Mouse (Mus musculus) heart, embryonic 12.5 days (tissue): ENCODE results near the gene Terf2. TPM values are rescaled to one million over a fixed set of nuclear protein-coding genes. Genes with fewer than 3 reads are reported as not detected.
A peak's percentile ranks its signal among the peaks of the same experiment; 100 is the strongest.
"Not testable (repeated sequence)": the region's sequence is repeated elsewhere in the genome, so short reads cannot be mapped to it uniquely, and the experiment has no call there.

Experiments used
- ATAC-seq: fragments of 200-750 bp; cut with Nextera tagmentation; 2 replicates; pipeline ENCODE4 v1.8.0; 2017; ENCODE audit warnings: moderate TSS enrichment, moderate library complexity; ENCODE audit not compliant: insufficient number of reproducible peaks, low FRiP score
- H3K27ac ChIP-seq: fragments of 300-500 bp; sonication (generic); 2 replicates; pipeline ENCODE4 v1.5.1; 2016; ENCODE audit warnings: mild to moderate bottlenecking, moderate library complexity; ENCODE audit not compliant: poor library complexity, severe bottlenecking
- H3K27me3 ChIP-seq: fragments of 300-500 bp; sonication (generic); replicated peaks from 2 replicates; pipeline ENCODE4 v1.6.1; 2016; ENCODE audit warnings: mild to moderate bottlenecking, moderate library complexity
- H3K36me3 ChIP-seq: fragments of 300-500 bp; sonication (generic); 2 replicates; pipeline ENCODE4 v1.6.1; 2016; ENCODE audit warnings: mild to moderate bottlenecking, moderate library complexity
- H3K4me1 ChIP-seq: fragments of 300-500 bp; sonication (generic); replicated peaks from 2 replicates; pipeline ENCODE4 v1.6.1; 2016; ENCODE audit warnings: mild to moderate bottlenecking
- H3K4me2 ChIP-seq: fragments of 300-500 bp; sonication (generic); 2 replicates; pipeline ENCODE4 v1.6.1; 2016; ENCODE audit warnings: mild to moderate bottlenecking, moderate library complexity
- H3K4me3 ChIP-seq: fragments of 300-500 bp; sonication (generic); 2 replicates; pipeline ENCODE4 v1.5.1; 2016; ENCODE audit warnings: mild to moderate bottlenecking
- H3K9ac ChIP-seq: fragments of 300-500 bp; sonication (generic); 2 replicates; pipeline ENCODE4 v1.6.1; 2016; ENCODE audit warnings: mild to moderate bottlenecking, moderate library complexity
- H3K9me3 ChIP-seq: fragments of 300-500 bp; sonication (generic); replicated peaks from 2 replicates; pipeline ENCODE4 v1.6.1; 2016; ENCODE audit warnings: mild to moderate bottlenecking, moderate library complexity
- WGBS: fragments of 180-500 bp; shearing (Covaris S2); methylation state at CpG from one replicate; pipeline ENCODE4 v1.1.7; 2016; 5-methylcytosine and 5-hydroxymethylcytosine counted together
- polyA plus RNA-seq: library from polyadenylated mRNA; unstranded; fragments of >200 nt; fragmentation: Nextera tagmentation; extraction: Ambion mirVana; gene quantifications from 2 replicates; pipeline ENCODE4 v1.2.1, GENCODE M21; 2016

Gene Terf2
- polyA plus RNA-seq, 1 experiment from 2014 or later = 12.0 TPM

DNA sequence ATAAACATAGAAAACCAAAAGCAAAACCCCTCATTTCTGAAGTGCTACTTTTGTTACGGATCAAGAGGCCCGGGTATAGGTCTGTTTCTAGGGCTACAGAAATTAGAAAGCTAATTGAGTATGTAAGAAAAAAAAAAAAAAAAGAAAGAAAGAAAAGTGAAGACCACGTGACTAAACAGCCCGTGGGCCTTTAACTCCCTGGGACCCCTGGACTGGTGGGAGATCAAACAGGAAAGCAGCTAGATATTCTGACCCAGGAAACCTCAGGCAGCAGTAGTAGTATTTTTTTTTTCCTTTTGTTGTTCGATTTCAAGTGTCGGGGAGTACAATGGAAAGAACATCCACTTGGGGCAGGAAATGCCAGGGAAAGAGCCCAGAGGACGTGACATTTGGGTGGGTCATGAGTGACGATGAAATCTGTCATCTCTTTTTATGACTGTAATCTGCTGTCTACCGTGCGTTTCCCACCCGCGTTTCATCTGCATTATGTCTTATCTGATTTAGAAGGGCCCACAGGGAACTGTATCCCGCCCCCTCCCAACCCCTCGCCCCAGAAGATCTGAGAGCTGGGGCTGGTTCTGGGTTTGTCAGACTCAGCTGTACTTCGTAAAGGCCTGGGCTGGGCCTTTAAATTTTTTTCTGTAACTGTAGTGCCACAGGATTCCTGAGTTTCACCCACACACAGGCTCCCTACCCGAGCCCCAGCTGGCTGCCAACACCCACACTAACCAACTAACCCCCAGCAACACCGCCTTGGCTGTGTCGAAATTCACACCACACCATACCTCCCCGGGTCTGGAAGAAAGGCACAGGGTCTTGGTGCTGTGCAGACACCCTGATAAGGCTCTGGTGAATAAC, 18.0 kb upstream of the Terf2 start:
- peak overlapping the region; percentile 36; the same call in 1 of the 2 replicates for H3K27ac ChIP-seq
- no peaks in the 10 kb centered on the region for H3K36me3 ChIP-seq
- WGBS = 40% methylated on average over 19 of the region's 19 CpGs
- peak overlapping the region; percentile 13; the same call in 1 of the 2 replicates for H3K9ac ChIP-seq
- H3K4me3 ChIP-seq = peak overlapping the region; percentile 10; the same call in 1 of the 2 replicates
- ATAC-seq = peak; percentile 33; the same call in 1 of the 2 replicates
- H3K4me2 ChIP-seq = peak overlapping the region; percentile 50
- no peaks in the 10 kb centered on the region for H3K27me3 ChIP-seq
- H3K4me1 ChIP-seq = peaks cover 20% of the 10 kb centered on the region
- no peaks in the 10 kb centered on the region for H3K9me3 ChIP-seq

DNA sequence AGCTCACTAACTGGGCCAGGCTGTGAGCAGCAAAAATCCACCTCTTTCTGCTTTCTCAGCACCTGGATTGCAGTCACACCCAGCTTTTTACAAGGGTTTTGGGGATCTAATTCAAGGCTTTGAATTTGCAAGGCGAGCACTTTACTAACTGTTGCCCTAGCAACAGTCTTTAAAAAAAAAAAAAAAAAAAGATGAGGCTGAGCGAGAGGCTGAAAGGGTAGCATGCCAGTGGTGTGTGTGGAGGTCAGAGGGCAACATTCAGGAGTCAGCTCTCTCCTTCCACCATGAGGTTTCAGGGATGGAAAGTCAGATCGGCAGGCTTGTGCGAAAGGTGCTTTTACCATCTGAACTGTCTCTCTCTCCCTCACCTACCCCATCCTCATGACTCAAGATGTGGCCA, 16.9 kb upstream of the Terf2 start:
- H3K36me3 ChIP-seq = no peaks in the 10 kb centered on the region
- no peak overlapping the region for H3K27ac ChIP-seq
- peaks cover 11% of the 10 kb centered on the region for H3K4me1 ChIP-seq
- no peak overlapping the region for H3K9ac ChIP-seq
- ATAC-seq = no peak
- H3K27me3 ChIP-seq = no peaks in the 10 kb centered on the region
- H3K4me2 ChIP-seq = no peak overlapping the region
- no peaks in the 10 kb centered on the region for H3K9me3 ChIP-seq
- WGBS = 76% methylated on average over 4 of the region's 4 CpGs
- no peak overlapping the region for H3K4me3 ChIP-seq

DNA sequence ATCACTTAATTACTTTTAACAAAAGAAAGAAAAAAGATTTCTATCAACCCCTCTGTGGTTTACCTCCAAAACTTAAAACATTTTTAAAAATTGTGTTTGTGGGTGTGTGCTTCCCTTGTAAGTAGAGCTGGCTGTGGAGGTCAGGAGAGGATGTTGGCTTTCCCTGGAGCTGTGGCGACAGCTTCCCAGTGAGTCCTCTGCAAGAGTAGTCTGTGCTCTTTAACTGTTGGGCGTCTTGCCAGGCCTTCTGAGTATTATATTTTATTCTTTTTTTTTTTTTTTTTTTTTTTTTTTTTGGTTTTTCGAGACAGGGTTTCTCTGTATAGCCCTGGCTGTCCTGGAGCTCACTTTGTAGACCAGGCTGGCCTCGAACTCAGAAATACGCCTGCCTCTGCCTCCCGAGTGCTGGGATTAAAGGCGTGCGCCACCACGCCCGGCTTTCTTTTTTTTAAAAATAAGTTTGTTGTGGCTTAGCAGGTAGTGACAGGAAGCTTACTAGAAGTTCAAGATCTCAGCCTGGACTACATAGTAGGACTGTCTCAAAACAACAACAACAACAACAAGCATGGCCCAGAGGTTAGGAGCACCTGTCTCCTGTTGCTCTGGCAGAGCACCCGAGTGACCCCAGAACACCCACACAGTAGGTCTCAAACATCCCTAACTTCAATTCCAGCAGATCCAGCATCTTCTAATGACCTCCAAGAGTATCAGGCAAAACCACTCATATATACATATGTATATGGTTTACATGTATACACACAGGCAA, 15.2 kb upstream of the Terf2 start:
- 85% methylated on average over 10 of the region's 11 CpGs for WGBS
- ATAC-seq = no peak
- Histone ChIP-seq H3K4me1 (peaks cover 11% of the 10 kb centered on the region), H3K36me3 (no peaks in the 10 kb centered on the region), H3K4me2 (no peak overlapping the region), H3K9me3 (no peaks in the 10 kb centered on the region), H3K27ac (no peak overlapping the region), H3K4me3 (no peak overlapping the region), H3K27me3 (no peaks in the 10 kb centered on the region), H3K9ac (no peak overlapping the region)

DNA sequence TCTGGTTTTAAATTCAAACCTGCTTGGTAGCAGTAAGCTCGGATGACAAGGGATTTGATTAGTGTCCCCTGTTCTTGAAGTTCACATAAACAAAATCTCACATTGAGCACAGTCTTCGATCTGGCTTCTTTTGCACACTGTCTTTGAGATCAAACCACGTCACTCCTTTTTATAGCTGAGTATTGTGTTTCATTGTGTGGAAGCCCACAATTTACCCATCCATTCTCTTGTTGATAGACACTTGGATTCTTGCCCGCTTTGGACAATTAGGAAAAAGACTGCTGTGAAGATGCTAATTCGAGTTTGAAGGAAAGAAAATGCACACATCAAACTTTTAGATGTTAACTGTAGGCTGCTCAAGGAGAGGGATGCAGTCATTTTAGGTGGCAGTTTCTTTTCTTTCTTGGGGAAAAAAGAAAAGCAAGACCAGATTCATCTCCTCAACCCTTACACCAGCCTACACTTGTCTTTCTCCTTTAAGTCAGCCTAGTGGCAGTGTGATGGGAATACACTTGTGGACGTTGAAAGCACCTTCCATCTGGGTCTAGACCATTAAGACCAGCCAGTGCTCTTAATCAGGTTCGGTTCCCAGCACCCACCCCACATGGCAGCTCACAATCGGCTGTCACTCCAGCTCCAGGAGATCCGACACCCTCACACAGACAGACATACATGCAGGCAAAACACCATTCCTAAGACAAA, 14.4 kb upstream of the Terf2 start:
- Histone ChIP-seq H3K4me2 (no peak overlapping the region), H3K36me3 (no peaks in the 10 kb centered on the region), H3K27ac (no peak overlapping the region), H3K9ac (no peak overlapping the region), H3K4me1 (peaks cover 11% of the 10 kb centered on the region), H3K4me3 (no peak overlapping the region), H3K27me3 (no peaks in the 10 kb centered on the region), H3K9me3 (no peaks in the 10 kb centered on the region)
- ATAC-seq = no peak
- 76% methylated on average over 9 of the region's 9 CpGs for WGBS

DNA sequence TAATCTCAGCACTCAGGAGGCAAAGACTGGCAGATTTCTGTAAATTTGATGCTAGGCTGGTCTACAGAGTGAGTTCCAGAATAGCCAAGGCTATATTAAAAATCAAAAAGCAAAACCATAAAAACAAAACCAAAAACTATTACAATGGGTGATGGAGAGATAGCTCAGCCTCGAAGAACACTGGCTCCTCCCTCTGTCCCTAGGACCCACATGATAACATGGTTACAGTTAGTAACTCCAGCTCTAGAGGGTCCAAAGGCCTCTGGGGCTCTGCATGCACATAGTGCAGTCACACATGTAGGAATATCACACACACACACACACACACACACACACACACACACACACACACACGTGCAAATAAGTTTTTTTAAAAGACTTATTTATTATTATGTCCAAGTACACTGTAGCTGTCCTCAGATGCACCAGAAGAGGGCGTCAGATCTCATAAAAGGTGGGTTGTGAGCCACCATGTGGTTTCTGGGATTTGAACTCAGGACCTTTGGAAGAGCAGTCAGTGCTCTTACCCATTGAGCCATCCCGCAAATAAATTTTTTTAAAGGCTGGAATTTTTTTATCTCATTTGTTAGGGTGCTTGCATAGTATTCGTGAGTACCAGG, 13.6 kb upstream of the Terf2 start:
- WGBS = 66% methylated on average over 5 of the region's 5 CpGs
- Histone ChIP-seq H3K4me3 (no peak overlapping the region), H3K4me1 (peaks cover 7% of the 10 kb centered on the region), H3K9me3 (no peaks in the 10 kb centered on the region), H3K4me2 (no peak overlapping the region), H3K27ac (no peak overlapping the region), H3K27me3 (no peaks in the 10 kb centered on the region), H3K9ac (no peak overlapping the region), H3K36me3 (no peaks in the 10 kb centered on the region)
- ATAC-seq = no peak

DNA sequence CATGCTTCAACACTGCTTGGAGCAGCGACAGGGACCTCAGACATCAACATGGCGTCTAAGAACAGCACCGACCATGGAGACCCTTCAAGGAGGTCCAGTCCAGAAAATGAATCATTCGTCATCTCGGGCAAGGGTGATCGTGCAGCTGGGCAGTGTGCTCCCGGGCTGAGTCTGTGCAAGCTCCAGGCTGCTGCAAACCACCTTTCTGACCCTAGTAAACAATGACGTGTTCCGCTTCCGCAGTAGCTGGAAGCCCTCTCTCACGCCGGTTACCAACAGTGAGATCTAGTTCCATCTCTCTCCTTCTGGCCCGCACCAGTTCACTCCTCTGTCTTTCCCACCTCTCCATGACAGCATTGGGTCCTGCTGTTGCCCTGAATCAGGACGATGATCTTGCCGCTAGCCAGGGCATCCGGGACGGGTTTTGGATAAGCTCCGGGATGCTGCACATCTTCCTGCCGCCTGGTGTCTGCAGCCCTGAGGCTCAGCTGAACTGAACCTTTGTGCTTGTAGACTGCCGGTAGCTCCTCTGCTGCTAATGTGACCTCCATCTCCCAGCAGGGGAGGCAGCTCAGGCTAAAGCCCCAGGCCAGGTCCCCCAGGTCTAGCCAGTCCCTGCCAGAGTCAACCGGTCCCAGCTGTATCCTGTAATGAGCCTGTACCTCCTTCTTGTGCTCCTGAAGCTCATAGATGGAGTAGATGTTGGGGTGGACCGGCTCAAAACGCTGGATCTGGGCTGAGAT, 12.8 kb upstream of the Terf2 start:
- Histone ChIP-seq H3K36me3 (no peaks in the 10 kb centered on the region), H3K4me1 (no peaks in the 10 kb centered on the region), H3K9me3 (no peaks in the 10 kb centered on the region), H3K9ac (no peak overlapping the region), H3K4me2 (peak overlapping the region; percentile 33), H3K27me3 (no peaks in the 10 kb centered on the region), H3K27ac (peak overlapping the region; percentile 27; the same call in 1 of the 2 replicates), H3K4me3 (0 out of 2 replicates have a peak overlapping the region, but pooled peaks have one; percentile 10)
- no peak for ATAC-seq
- 59% methylated on average over 23 of the region's 23 CpGs for WGBS

DNA sequence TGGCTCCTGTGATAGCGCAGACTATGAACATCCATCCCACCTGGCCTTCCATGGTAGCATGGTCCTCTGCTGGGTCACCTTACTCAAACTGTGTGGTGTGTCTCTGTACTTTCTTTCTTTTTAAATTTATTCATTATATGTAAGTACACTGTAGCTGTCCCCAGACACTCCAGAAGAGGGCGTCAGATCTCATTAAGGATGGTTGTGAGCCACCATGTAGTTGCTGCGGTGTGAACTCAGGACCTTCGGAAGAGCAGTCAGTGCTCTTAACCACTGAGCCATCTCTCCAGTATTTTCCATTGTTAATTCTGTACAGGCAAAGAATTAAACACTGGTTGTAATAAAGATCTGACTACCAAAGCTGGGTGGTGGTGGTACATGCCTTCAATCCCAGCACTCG, 11.7 kb upstream of the Terf2 start:
- not testable (repeated sequence) for H3K9ac ChIP-seq, H3K27ac ChIP-seq, H3K4me3 ChIP-seq, H3K9me3 ChIP-seq, H3K36me3 ChIP-seq, H3K4me2 ChIP-seq, ATAC-seq, H3K27me3 ChIP-seq, H3K4me1 ChIP-seq
- WGBS = 88% methylated on average over 5 of the region's 5 CpGs

DNA sequence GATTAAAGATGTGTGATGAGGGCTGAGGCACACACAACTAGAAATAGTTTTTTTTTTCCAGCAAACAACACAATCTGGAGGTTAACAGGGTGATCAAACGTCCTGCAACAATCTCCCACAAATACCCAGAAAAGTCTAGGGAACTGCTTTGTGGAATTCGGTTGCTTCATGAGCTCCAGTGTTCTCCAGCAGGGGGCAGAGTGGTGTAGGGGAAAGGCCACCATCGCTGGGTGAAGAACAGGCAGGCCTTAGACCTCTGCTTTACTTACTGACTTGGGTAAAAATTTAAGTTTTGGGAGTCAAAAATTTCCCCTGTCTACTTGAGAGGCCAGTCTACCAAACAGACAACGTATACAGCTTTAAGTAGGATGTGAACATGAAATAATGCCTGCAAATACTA, 8.2 kb upstream of the Terf2 start:
- H3K4me1 ChIP-seq = no peaks in the 10 kb centered on the region
- WGBS = 6% methylated on average over 4 of the region's 4 CpGs
- H3K4me2 ChIP-seq = no peak overlapping the region
- H3K36me3 ChIP-seq = no peaks in the 10 kb centered on the region
- no peaks in the 10 kb centered on the region for H3K27me3 ChIP-seq
- H3K4me3 ChIP-seq = no peak overlapping the region
- ATAC-seq = no peak
- H3K9ac ChIP-seq = no peak overlapping the region
- H3K9me3 ChIP-seq = no peaks in the 10 kb centered on the region
- no peak overlapping the region for H3K27ac ChIP-seq

DNA sequence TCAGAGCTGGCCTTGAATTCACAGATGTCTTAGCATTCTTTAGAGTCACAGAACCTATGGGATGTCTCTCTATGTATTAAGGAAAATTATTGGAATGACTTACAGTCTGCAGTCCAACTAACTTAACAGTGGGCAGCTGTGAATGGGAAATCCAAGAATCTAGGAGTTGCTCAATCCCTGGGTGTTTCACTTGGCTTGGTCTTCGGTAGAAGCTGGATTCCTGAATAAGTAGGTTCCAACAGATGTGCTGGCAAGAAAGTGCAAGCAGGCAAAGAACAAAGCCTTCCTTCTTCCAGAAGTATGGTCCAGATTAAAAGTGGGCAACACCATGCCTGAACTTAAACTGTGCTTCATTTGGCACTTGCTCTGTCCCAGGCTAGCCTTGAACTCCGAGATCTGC, 4.3 kb upstream of the Terf2 start:
- Histone ChIP-seq H3K36me3 (no peaks in the 10 kb centered on the region), H3K9ac (no peak overlapping the region), H3K9me3 (no peaks in the 10 kb centered on the region), H3K27me3 (no peaks in the 10 kb centered on the region), H3K4me2 (no peak overlapping the region), H3K27ac (no peak overlapping the region), H3K4me1 (peaks cover 4% of the 10 kb centered on the region), H3K4me3 (no peak overlapping the region)
- ATAC-seq = no peak
- 77% methylated on average over 2 of the region's 2 CpGs for WGBS

DNA sequence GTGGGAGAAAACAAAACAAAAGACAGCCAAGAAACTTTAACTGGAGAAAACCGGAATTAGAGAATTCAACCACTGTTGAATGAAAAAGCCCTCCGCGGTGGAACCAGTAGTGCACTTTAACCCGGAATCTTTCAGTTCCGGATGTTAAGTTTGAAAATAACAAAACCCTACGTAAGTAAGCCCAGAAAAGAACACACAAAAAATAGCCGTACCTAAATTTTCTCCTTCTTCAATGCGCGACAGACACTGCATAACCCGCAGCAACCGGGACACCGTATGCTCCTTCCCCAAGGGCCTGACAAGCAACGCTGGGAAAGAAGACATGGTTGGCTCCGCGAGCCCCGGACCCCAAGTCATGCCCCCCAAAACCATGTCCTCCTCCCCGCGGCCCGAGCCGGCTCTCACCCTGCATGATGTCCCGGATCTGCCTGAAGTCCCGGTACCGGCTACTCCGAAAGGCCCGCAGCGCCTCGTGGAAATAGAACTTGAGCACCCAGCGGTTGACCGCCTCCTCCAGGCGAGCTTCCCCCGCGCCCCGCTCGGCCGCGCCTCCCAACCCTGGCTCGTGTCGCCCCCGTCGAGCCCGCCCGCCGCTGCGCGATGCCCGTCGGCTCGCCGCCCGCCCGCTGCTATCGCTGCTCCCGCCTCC, 506 bp downstream of the Terf2 start:
- peak overlapping the region; percentile 71 for H3K4me2 ChIP-seq
- H3K9me3 ChIP-seq = no peaks in the 10 kb centered on the region
- peaks cover 32% of the 10 kb centered on the region for H3K36me3 ChIP-seq
- peak overlapping the region; percentile 84 for H3K4me3 ChIP-seq
- ATAC-seq = peak; percentile 89; the same call in 1 of the 2 replicates
- peaks cover 24% of the 10 kb centered on the region for H3K4me1 ChIP-seq
- H3K27me3 ChIP-seq = no peaks in the 10 kb centered on the region
- H3K9ac ChIP-seq = peak overlapping the region; percentile 91
- H3K27ac ChIP-seq = peak overlapping the region; percentile 88
- 1% methylated on average over 48 of the region's 53 CpGs for whole genome bisulfite sequencing
